Mouse (Mus musculus): ENCODE measurements around the gene Adgrv1. TPM values are rescaled to one million over a fixed set of nuclear protein-coding genes. Genes with fewer than 3 reads are reported as not detected.

Adgrv1 gene
- total RNA-seq, 2 experiments from 2014 or later, result 2.1 to 3.2 TPM

- DNase-seq (ENCODE audit: low spot score in 2 of 2), result no peak
These were observed 477.6 kb downstream of the Adgrv1 start for GRCm38 (mm10) chr13:81155322-81155721.

- no peak for DNase-seq (ENCODE audit: low spot score in 2 of 2)
These were observed 488.5 kb downstream of the Adgrv1 start for GRCm38 (mm10) chr13:81144434-81144833.

DNA sequence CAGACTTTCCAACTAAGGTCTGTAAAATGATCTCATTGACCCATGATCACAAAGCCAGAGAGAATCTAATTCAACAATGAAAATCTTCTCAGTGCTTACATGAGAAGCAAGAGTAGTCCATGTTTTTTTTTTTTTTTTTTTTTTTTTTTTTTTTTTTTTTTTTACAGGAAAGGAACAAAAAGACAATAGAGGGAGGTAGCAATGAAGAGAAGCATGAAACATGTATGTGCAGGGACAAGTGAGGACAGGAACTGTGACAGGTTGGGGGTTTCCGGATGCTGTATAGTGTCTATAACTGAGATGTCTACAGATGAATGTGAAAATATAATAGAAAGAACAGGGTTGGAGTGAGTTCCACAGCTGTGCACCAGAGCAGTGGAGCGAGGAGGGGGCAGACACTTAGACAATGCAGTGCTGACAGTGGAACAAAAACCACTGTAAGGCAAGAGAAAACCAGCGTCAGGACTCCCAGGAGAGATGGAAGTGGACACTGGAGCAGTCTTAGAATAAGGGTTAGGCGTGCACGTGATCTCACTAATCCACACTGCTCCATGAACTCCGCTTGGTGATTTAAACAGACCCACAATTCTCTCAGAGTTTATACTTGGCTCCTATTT lies 490.6 kb downstream of the Adgrv1 start:
- no peak for DNase-seq (ENCODE audit: low spot score in 2 of 2)

DNA sequence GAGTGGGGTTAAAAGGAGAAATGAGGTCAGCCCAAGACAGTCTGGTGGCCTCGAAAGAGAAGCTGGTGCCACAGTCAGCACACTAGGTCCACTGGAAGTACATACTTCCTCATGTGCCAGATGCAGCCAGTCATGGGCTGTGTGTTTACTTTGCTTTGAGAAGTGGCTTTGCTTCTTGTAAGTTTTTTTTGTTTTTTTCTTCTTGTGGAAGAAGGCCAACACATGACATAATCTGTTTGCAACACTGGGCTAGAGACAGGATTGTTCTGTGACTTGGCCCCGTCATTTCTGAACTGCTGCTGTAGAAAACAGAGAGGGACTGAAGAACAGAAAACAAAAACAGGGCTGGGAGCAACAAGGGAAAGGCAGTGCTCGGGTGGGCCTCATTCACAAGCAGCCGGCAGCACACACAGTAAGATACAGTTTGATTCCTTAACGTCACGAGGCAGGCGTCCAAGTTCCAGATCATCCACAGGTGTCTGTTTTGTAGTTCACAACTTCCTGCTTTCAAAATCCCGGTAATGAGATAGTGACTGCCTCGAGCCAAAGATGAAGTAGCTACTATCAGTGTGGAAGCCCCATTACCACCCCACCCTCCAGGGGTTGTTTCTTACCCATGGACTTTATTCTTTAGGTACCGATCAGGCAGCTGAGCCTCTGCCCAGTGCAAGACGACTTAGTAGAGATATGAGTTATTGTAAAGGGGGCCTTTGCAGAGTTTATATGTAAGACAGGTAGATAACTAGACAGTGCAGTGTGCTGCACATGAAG lies 496.1 kb downstream of the Adgrv1 start:
- no peak for DNase-seq (ENCODE audit: low spot score in 2 of 2)

GRCm38 (mm10) chr13:81135953-81136352 lies 497.0 kb downstream of the Adgrv1 start:
- DNase-seq (ENCODE audit: low spot score in 2 of 2), result no peak

- no peak for DNase-seq (ENCODE audit: low spot score in 2 of 2)
These were observed 498.5 kb downstream of the Adgrv1 start for GRCm38 (mm10) chr13:81134412-81134811.

DNA sequence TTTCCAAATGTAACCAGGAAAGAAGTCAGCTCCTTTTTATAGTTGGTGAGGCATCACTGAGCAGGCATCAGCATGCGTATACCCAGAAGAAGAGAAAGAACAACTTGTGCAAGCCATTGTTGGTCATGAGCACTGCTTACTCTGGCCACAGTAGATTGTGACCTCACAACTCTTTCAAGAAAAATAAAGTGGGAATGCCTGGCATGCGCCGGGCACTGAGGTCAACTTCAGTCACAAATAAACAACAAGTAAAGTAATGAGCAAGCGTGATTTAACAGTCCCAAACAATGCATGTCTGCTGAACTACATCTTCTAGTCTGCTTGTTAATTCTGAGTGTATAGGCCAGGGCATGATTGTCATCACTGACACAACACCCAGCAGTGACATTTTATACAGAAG lies 499.6 kb downstream of the Adgrv1 start:
- no peak for DNase-seq (ENCODE audit: low spot score in 2 of 2)

DNA sequence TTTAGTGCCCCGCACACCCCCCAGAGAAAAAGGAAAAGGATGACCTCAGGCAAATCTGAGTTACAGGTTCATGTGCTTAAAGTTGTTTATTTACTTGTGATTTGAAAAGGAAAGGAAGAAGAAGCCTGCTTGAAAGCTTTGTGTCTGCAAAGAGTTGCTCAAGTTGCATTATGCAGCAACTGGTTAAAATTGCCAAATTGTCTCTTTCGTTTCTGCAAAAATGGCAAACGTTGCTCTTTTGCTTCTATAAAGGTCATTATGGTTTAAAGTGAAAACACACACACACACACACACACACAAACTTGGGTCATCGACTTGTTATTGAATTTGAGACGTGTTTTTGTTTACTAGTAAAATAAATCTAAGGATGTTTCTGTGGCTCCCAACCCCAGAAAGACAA lies 500.3 kb downstream of the Adgrv1 start:
- no peak for DNase-seq (ENCODE audit: low spot score in 2 of 2)

DNA sequence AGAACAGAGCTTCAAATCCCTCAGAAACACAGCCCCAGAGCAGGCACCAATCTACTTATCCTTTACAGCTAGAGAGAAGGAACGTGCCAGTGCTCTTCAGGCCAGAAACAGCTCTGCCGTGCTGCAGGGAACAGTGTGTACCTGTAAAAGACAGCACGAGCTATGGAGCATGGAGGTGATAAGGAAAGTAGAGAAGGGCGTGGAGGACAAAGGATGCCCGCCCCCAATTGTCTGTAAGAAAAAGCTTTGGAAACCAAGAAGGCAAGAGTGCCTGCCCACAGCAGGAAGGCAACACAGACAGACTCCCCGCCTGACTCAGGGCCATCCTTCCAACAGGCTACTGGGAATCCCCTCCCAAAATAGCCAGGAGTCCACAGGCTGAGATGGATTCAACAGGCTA lies 501.1 kb downstream of the Adgrv1 start:
- no peak for DNase-seq (ENCODE audit: low spot score in 2 of 2)

DNA sequence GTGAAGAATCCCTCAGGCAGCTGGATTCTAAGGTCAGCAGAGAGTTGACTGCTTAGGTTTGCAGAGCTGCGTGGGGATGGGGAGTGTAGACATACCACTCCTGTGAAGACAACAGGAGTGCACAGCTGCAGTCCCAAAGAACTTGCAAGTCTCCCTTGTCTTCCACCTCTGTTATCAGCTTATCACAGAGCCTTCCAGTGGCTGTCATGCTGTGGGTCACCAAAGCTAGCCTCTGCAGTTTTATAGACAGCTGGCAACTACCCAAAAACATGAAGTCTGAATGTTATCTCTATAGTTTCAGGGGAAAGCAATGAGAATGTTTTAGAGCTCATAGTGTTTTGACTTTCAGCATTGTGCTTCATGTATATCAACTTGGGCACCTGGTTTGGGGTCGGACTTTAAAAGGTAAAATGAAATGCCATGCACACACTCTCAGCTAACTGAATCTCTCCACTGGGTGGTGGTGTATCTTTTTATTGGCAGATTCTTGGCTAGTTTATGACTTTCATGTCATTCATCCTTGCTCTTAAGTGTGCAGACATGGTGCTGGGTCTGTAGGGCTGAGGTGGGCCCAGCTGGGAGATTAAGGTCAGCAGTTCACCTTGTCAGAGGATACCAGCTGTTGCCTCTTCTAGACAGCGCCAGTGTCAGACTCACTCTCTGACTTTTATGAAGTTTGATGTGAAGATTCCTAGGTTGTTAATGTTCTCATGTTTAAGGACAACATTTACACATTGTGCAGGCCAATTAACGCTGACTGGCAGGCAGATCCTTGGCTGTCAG lies 502.0 kb downstream of the Adgrv1 start:
- DNase-seq (ENCODE audit: low spot score in 2 of 2), result no peak

- DNase-seq (ENCODE audit: low spot score in 2 of 2), result no peak
These were observed 507.1 kb downstream of the Adgrv1 start for GRCm38 (mm10) chr13:81125846-81126245.

DNA sequence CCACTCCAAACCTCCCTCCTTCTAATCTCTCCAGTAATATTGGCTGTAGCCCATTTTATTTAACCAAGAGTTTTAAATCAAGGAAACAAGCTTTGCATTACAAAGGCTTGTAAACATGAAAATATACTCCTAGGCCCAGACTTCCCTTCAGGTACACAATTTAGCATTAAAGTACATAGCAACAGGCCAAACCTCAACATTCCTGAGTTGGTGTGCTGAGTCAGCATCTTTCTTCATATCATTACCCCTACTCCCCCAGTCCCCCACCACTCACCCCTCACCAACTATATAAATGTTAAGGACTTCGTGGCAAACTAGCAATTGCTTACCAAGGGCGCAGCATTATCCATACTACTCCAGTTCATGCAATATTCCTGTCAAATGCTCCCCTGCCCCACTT lies 510.7 kb downstream of the Adgrv1 start:
- DNase-seq (ENCODE audit: low spot score in 2 of 2), result no peak

DNA sequence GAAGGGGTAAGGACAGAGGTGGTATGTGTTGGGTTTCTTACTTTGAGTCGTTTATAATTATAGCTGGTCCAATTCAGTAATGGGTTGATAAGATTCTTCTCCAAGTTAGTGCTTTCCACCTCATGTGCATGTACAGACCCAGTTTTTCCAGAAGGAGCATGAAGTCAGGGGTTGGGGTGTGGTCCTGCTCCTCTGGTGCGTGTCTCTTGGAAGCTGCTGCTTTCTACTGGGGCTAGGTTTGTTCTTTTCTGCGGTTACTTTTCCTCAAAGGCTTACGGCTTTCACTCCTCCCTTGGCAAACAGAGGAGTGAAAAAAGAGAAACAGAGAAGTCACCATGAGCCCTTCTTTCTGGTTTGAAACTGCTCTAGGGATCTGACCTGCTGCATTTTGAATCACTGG lies 522.5 kb downstream of the Adgrv1 start:
- no peak for DNase-seq (ENCODE audit: low spot score in 2 of 2)

- DNase-seq (ENCODE audit: low spot score in 2 of 2), result no peak
These were observed 523.3 kb downstream of the Adgrv1 start for GRCm38 (mm10) chr13:81109676-81110075.

GRCm38 (mm10) chr13:81108526-81109302 lies 524.2 kb downstream of the Adgrv1 start:
- no peak for DNase-seq (ENCODE audit: low spot score in 2 of 2)

DNA sequence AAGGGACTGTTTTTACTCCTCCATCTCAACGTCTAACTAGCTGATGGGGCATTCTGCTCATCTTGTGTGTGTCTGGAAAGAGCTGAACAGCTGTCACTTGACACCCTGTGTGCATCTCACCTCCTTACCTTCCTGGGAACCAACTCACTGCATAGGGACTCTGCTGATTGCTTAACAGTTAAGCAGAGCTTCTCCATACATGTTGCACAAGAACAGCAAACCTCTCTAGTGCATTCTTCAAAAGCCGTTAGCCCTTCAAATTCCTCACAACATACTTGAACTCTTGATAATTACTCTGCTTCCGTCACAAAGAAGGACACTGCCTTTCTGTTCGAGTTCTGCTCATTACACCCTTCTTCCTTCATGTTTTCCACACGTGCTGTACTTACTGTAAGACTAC lies 525.5 kb downstream of the Adgrv1 start:
- no peak for DNase-seq (ENCODE audit: low spot score in 2 of 2)

- DNase-seq (ENCODE audit: low spot score in 2 of 2), result peak in 1 of 2 experiments; percentile 32
These were observed 529.2 kb downstream of the Adgrv1 start for GRCm38 (mm10) chr13:81103794-81104193.

DNA sequence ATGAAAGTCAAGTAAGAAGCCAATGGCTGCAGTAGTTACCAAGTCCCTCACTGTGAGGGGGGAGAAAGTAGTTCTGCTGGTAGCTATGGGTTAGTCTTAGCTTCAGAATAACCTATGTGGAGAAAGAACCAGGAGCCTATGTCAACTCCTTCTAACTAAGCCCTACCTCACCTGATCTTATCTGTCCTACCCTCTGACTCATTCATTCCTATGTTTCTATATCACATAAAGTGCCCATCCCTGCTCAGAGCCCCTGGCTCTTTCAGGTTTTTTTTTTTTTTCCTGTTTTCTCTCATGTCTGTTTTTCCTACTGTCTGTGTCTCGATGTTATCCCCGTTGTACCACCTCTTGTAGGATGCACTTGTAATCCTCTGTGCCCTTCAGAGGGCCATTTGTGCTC lies 536.5 kb downstream of the Adgrv1 start:
- DNase-seq (ENCODE audit: low spot score in 2 of 2), result no peak

GRCm38 (mm10) chr13:81094513-81094912 lies 538.4 kb downstream of the Adgrv1 start:
- DNase-seq (ENCODE audit: low spot score in 2 of 2), result no peak

GRCm38 (mm10) chr13:81090051-81090836 lies 542.7 kb downstream of the Adgrv1 start:
- DNase-seq (ENCODE audit: low spot score in 2 of 2), result no peak
